Mouse (Mus musculus) lung, embryonic 14.5 days (tissue): ENCODE results near the gene Fkbpl. TPM values are rescaled to one million over a fixed set of nuclear protein-coding genes. Genes with fewer than 3 reads are reported as not detected.

Source experiments
- ATAC-seq: fragments of 200-750 bp; cut with Nextera tagmentation; 2 replicates; pipeline ENCODE4 v1.8.0; 2017; ENCODE audit warnings: mild to moderate bottlenecking, moderate TSS enrichment, moderate library complexity; ENCODE audit not compliant: insufficient read depth
- DNase-seq: peaks from one replicate; pipeline ENCODE4 v3.0.0-alpha.2; 2015
- H3K27ac ChIP-seq: fragments of 300-500 bp; sonication (generic); 2 replicates; pipeline ENCODE4 v1.5.1; 2014; ENCODE audit warnings: low read depth, mild to moderate bottlenecking, moderate library complexity
- H3K27me3 ChIP-seq: fragments of 300-500 bp; sonication (generic); 2 replicates; pipeline ENCODE4 v1.6.1; 2014; ENCODE audit warnings: low read length, control low read depth; ENCODE audit not compliant: insufficient read depth
- H3K36me3 ChIP-seq: fragments of 300-500 bp; sonication (generic); 2 replicates; pipeline ENCODE4 v1.6.1; 2014; ENCODE audit warnings: control low read depth; ENCODE audit not compliant: insufficient read depth
- H3K4me1 ChIP-seq: fragments of 300-500 bp; sonication (generic); 2 replicates; pipeline ENCODE4 v1.6.1; 2014; ENCODE audit warnings: antibody characterized with exemption, control low read depth; ENCODE audit not compliant: insufficient read depth
- H3K4me2 ChIP-seq: fragments of 300-500 bp; sonication (generic); 2 replicates; pipeline ENCODE4 v1.6.1; 2014; ENCODE audit warnings: mild to moderate bottlenecking
- H3K4me3 ChIP-seq: fragments of 300-500 bp; sonication (generic); 2 replicates; pipeline ENCODE4 v1.5.1; 2014; ENCODE audit warnings: low read depth, low read length
- H3K9ac ChIP-seq: fragments of 300-500 bp; sonication (generic); 2 replicates; pipeline ENCODE4 v1.6.1; 2014
- H3K9me3 ChIP-seq: fragments of 300-500 bp; sonication (generic); 2 replicates; pipeline ENCODE4 v1.6.1; 2016; ENCODE audit warnings: low read depth, low read length, control low read depth
- CTCF ChIP-seq: IDR thresholded peaks from 2 replicates; pipeline ENCODE4 v1.5.1; 2016; ENCODE audit warnings: antibody characterized with exemption, low read depth
- WGBS: fragments of 180-500 bp; shearing (Covaris S2); extraction: QIAGEN DNeasy Blood & Tissue Kit; methylation state at CpG from one replicate; pipeline ENCODE4 v1.1.7; 2014; 5-methylcytosine and 5-hydroxymethylcytosine counted together
- polyA plus RNA-seq: library from polyadenylated mRNA; unstranded; fragments of >200 nt; fragmentation: Nextera tagmentation; extraction: Ambion mirVana; gene quantifications from 2 replicates; pipeline ENCODE4 v1.2.1, GENCODE M21; 2014

The Fkbpl gene
- polyA plus RNA-seq, 1 experiment from 2014 or later: 11.1 TPM

GRCm38 (mm10) chr17:34681881-34682536 is 37.4 kb downstream of the Fkbpl start:
- no peak for DNase-seq
- Histone ChIP-seq H3K4me1 (peaks cover 26% of the 10 kb centered on the region), H3K9me3 (no peaks in the 10 kb centered on the region), H3K9ac (no peak overlapping the region; the same call in 1 of the 2 replicates), H3K27ac (no peak overlapping the region), H3K4me3 (no peak overlapping the region), H3K4me2 (no peak overlapping the region), H3K27me3 (peaks cover 12% of the 10 kb centered on the region), H3K36me3 (no peaks in the 10 kb centered on the region)
- ATAC-seq: no peak
- 61% methylated on average over 11 of the region's 11 CpGs for WGBS
- TF ChIP-seq CTCF: no peak

DNA sequence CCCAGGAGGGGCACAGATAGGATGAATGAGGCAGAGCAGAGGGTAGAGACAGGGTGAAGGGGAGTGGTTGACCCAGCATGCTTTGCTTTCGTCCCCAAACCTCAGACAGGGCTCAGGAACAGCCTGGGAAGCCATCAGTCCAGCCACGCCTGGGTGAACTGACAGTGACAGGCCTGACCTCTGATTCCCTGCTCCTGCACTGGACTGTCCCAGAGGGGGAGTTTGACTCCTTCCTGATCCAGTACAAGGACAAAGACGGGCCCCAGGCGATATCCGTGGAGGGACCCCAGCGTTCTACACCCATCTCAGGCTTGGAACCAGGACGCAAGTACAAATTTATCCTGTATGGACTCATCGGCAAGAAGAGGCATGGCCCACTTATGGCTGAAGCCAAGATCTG is 38.6 kb downstream of the Fkbpl start:
- no peaks in the 10 kb centered on the region for H3K9me3 ChIP-seq
- H3K4me3 ChIP-seq: no peak overlapping the region
- TF ChIP-seq CTCF: no peak
- H3K27ac ChIP-seq: no peak overlapping the region
- no peaks in the 10 kb centered on the region for H3K36me3 ChIP-seq
- H3K9ac ChIP-seq: no peak overlapping the region
- no peak for DNase-seq
- 58% methylated on average over 8 of the region's 8 CpGs for WGBS
- no peak for ATAC-seq
- peaks cover 11% of the 10 kb centered on the region for H3K27me3 ChIP-seq
- H3K4me1 ChIP-seq: peaks cover 26% of the 10 kb centered on the region
- no peak overlapping the region for H3K4me2 ChIP-seq

DNA sequence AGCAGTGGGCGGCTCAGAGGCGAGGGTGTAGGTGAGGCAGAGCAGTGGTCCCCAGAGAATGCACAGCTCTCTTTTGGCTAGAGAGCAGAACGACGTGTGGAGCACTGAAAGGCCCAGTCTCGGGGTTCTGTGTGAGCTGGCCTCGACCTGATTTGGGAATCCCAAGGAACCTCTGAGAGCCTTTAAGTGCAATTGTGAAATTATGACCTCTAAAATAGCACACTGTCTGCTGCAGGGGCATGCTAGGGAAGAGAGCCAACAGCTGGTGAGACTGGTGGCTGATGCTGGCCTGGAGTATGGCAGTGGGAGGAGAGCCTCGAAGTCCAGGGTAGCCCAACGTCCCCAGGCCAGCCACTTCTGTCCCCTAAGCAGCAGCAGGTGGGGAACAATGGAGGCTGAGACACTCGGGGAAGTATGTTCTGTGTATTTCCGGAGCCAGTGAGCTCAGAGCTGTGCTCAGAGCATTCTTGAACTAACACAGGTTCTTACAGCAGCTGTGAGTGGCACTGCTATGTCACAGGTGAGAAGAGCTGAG is 39.2 kb downstream of the Fkbpl start:
- H3K4me2 ChIP-seq: no peak overlapping the region
- no peaks in the 10 kb centered on the region for H3K9me3 ChIP-seq
- H3K27me3 ChIP-seq: peaks cover 11% of the 10 kb centered on the region
- no peak overlapping the region for H3K4me3 ChIP-seq
- H3K36me3 ChIP-seq: no peaks in the 10 kb centered on the region
- no peak for DNase-seq
- H3K9ac ChIP-seq: no peak overlapping the region
- no peak overlapping the region for H3K27ac ChIP-seq
- peaks cover 26% of the 10 kb centered on the region for H3K4me1 ChIP-seq
- no peak for TF ChIP-seq CTCF
- WGBS: 57% methylated on average over 10 of the region's 10 CpGs
- ATAC-seq: no peak

DNA sequence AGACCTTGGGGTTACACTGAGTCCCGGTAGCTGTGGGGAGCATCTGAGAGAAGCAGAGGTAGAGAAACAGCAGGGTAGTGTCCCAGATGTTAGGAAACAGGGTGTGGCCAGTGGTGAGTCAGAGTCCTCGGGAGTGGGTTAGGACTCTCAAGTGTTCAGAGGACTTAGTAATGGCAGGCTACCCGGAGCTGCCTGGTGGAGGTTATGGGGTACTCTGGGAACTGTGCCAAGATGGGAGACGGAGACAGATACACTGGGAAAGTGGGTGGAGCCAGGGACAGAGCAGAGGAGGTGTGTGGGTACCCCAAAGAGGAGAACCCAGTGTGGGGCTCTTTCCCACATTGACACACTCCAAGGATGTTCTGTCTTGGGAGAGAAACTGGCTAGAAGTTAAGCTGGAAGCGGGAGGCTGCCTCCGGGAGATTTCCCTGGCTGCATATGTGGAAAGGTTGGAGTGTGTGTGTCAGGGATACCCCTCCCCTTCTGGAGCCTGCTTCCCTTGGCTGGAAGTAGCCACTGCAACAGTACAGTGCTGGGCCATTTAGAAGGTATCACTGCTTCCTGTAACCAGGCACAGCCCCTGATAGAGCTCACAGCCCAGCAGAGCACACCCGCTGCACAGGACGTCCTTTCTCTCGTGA is 39.8 kb downstream of the Fkbpl start:
- no peak for TF ChIP-seq CTCF
- Histone ChIP-seq H3K4me2 (no peak overlapping the region), H3K36me3 (no peaks in the 10 kb centered on the region), H3K9ac (no peak overlapping the region), H3K4me1 (peaks cover 26% of the 10 kb centered on the region), H3K27me3 (peaks cover 10% of the 10 kb centered on the region), H3K9me3 (no peaks in the 10 kb centered on the region), H3K27ac (no peak overlapping the region), H3K4me3 (no peak overlapping the region)
- ATAC-seq (peak; percentile 18; the same call in 1 of the 2 replicates), DNase-seq (peak; percentile 31)
- WGBS: 41% methylated on average over 9 of the region's 9 CpGs

DNA sequence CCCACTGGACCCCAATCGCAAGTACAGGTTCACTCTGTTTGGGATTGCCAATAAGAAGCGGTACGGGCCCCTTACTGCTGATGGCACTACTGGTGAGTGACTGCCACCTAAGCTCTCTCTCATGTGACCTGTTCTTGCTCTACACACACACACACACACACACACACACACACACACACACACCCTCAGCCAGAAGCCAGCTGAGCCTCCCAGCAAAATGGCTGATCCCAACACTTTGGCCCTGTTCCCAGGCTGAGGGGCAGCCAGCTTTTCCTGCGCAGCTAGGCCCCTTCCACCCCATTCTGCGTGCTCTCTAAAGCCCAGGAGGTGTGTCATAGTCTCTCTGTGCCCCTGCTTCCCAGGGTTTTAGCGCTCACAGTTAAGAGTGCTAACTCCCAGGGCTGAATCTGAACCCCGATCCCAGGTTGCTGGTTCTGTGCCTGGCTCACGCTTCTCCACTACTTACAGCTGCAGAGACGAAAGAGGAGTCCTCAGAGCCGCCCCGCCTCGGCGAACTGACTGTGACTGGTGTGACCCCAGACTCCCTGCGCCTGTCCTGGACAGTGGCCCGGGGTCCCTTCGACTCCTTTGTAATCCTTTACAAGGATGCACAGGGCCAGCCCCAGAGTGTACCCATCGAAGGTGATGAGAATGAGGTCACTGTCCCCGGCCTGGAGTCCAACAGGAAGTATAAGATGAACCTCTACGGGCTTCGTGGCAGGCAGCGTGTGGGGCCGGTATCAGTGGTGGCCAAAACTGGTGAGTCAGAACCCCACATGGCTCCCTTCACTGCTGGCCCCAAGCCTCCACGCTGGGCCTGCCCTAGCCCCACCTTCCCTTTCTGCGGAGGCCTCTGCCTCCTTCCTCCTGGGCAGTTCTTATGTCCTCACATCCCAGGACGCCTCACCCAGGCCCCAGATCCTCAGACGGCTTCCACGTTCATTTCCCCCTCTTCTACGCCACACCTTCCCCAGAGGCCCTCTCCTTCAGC is 40.9 kb downstream of the Fkbpl start:
- Histone ChIP-seq H3K27ac (peak overlapping the region; percentile 33; the same call in 1 of the 2 replicates), H3K4me1 (peaks cover 26% of the 10 kb centered on the region)

DNA sequence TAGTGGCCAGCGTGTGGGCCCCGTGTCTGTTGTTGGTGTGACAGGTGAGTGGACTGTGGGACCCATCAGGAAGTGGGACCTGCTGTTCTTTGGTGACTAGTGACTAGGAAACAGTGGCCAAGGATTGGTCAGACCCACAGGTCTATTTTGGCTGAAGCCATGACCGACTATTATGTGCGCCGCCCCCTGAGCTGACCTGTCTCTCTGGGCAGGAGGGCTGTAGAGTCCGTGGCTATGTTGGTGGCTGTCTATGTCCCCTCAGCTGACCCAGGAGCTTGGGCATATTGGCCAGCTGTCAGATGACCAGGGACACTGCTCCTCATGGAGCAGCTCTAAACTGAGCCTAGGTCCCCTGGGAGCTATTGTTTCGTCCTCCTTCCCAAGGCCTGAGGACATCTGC is 44.3 kb downstream of the Fkbpl start:
- WGBS: 94% methylated on average over 7 of the region's 7 CpGs
- ATAC-seq (no peak), DNase-seq (no peak)
- Histone ChIP-seq H3K9me3 (no peaks in the 10 kb centered on the region), H3K27ac (no peak overlapping the region), H3K4me3 (no peak overlapping the region), H3K36me3 (no peaks in the 10 kb centered on the region), H3K9ac (no peak overlapping the region), H3K4me2 (no peak overlapping the region), H3K4me1 (peaks cover 16% of the 10 kb centered on the region), H3K27me3 (no peaks in the 10 kb centered on the region)
- TF ChIP-seq CTCF: no peak

More for the DNA sequence above, 40.9 kb downstream of the Fkbpl start:
- H3K9me3 ChIP-seq: no peaks in the 10 kb centered on the region
- 64% methylated on average over 28 of the region's 28 CpGs for WGBS
- H3K27me3 ChIP-seq: no peaks in the 10 kb centered on the region
- peak; percentile 72 for ATAC-seq
- no peaks in the 10 kb centered on the region for H3K36me3 ChIP-seq
- no peak overlapping the region for H3K4me3 ChIP-seq
- H3K4me2 ChIP-seq: no peak overlapping the region
- H3K9ac ChIP-seq: peak overlapping the region; percentile 26
- peak; percentile 92 for DNase-seq
- no peak for TF ChIP-seq CTCF
